Mouse (Mus musculus) neural tube, embryonic 10.5 days (tissue): ENCODE data around the gene Fancc.
A peak's percentile ranks its signal among the peaks of the same experiment; 100 is the strongest.

Experiments used
- DNase-seq: peaks from one replicate; pipeline ENCODE4 v3.0.0-alpha.2; 2017; ENCODE audit warnings: low spot score; ENCODE audit errors: extremely low spot score

Gene Fancc

DNA sequence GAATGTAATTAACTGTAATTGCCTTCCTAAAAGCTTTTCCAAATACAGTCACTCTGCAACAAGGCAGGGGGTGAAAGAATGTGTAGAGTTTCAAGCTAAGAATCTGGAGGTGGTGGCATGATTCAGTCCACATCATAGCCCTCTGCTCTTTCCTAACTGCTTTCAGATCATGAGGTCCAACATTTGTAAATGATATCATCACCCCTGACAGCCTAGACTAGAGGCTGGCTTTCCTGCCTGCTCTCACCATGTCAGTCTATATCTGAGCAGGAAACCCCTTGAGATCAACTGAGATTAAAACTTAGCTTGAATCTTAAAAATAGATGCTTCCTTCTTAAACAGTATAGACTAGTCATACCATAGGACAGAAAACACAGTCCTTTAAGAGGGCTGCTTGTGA lies 75.9 kb downstream of the Fancc start:
- DNase-seq, result no peak

DNA sequence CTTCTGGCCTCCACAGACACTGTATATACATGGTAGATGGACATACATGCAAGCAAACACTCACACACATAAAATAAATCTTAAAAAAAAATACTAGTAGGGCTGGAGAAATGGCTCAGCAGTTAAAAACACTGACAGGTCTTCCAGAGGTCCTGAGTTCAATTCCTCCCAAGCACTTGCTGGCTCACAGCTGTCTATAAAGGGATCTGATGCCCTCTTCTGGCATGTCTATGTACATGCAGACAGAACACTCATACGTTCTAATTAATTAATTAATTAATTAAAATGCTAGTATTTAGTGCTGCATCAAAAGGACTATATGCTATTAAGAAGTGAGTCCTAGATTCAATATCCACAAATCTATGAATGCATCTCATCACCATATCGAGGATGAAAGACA lies 78.9 kb downstream of the Fancc start:
- DNase-seq, result no peak

DNA sequence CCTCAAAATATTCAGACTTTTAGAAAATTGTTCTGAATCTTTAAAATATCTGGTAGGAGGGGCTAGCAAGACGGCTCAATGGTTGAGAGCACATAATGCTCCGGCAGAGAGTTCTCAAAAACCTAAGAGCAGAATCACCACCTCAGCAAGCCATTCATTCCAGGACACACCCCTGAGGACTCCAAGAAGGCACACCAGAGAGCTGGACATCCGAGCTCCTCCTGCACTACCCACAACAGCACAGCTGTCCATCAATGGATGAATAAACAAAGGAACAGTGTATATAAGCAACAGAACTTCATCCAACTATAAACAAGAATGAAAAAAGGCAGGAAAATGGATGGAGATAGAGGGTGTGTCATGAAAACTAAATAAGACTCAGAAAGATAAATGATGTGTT lies 80.3 kb downstream of the Fancc start:
- no peak for DNase-seq

DNA sequence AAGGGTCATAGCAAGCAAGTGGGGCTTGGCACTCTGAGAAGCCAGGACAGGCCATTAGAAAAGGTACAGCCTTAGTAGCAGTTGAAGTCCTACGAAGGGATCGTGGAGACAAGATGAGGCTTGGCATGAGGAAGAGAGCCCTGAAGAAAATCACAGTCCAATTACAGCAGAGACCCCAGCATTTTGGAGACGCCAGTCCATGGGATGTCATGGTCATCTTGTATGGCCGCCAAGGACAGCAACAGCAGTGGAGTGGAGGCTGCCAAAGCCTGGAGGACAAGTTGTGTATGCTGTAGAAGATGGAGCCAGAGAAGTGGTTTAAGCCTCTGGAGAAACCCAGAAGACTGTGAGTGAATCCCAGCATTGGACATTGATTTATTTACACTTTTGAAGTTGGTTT lies 84.4 kb downstream of the Fancc start:
- DNase-seq, result no peak

DNA sequence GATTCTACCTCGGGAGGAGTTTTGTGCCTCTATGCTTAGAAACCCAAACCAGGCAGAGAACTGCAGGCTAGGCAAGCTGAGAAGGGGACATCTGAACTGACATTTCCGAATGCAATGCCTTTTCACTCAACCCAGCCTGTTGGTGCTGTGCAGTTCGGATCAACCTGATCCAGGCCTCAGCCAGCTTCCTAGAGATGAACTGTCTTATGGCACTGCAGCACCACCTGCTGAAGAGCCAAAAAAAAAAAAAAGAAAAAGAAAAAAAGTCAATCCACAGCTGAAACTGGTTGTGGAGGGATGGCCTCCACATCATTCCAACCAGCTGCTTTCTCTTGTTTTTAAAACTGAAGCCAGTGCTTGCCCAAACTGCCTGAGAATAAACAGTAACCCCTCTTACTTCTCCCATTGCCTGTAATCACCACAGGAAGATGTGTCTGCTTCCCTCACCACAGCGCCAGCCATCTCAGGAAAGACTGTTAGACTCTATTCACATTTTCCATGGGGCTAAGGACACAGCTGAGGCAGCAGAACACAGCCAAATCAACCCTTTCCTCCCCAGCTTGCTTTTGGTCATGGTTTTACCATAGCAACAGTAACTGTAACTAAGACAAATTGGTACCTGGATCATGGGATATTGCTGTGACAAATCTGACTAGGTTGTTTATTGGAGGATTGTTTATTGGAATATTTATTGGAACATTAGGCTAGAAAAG lies 85.6 kb downstream of the Fancc start:
- DNase-seq, result no peak

DNA sequence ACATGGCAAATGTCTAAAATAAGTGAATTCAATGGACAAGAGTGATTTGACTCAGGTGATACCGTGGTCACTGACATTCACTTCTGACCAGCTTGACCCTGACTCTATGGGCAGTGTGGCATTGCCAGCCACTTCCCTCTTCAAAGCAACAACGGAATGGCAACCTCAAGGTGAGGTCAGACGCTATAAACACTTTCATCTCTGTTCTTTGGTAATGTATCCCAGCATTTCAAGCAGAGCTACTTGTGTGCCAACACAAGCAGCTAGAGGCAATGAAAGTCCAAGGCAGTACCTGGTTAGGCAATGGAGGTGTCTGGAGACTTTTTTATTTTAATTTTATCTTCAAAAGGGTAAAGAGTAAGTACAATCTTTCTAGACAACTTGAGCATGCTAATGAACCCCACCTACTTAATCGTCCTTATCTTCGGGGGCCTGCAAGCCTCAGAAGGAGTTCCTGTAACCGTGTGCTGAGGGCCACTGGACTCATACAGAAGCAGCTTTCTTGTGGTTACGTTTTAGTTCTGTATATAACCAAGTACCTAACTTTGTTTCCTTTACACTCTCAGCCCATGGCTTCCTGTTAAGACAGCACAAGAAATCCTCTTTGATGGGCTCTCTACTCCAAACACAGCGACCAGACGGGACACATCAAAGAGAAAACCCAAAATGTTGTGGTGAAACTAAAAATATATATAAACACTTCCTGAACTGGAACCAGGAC lies 86.3 kb downstream of the Fancc start:
- DNase-seq, result no peak

DNA sequence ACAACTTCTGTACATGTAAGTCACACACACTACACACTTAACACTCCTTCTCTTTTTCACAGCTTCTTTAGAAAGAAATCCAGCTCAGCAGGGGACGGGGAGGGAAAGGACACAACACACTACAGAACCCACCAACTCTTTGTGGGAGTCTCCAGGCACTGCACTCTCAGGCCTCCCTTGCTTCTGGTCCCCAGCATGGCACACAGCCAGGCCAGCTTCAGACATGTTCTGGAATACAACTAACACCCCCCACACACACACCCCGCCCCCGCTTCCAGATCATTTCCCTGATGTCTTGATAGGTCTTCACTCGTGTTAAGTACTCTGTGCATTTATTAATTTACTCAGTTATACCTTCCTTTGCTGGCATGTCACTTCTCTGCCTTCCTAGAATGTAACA lies 91.9 kb downstream of the Fancc start:
- no peak for DNase-seq

DNA sequence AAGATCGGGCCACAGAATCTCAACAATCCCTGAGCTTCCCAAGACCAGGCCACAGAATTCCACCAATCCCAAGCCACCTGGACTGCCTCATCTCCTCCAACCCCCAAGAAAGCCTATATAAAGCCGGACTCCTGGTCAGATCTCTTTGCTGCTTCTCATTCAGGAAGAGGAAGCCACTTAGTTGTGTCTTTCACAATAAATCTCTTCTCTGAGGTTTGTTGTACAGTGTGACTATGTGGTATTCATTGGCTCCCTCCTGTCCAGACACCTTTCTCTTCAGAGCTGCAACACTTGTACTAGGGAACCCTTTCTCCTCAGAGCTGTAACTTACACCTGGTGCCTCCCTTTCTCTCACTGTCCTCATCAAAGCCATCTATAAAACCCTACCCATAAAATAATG lies 92.4 kb downstream of the Fancc start:
- DNase-seq, result no peak

DNA sequence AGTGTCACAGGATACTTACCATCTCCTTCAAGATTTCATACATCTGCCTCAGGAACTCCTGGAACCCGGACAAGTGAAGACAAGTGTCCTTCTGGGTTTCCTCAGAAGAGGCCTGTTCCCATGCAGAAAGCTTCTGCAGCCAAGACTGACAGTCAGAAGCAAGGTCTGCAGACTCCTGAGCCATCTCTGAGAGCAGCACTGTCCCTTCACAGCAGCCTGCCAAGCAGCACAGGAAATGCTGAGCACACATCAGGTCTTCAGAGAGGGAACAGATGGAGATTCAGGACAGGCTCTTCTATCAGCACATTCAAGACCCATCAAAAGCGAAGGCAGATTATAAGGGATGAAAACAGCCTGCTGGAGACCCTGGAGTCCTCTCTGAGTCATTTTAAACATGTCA lies 94.3 kb downstream of the Fancc start:
- DNase-seq, result no peak

DNA sequence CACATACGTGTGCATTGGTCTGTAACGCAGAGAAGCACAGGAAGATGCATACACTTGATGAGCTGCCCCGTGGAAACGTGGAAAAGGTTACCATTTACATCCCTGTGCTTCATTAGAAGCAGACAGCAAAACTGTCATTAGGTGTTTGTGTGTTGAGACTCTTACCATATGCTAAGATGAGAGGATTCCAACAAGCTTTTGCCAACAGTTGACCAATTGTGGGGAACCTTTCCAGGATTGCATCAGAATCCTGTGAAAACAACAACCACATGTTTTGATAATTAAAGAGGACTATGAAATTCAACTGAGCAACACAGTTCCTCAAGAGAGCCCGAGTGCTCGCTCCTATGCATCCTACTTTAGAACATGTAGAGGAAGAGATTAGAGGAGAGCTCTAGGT lies 97.0 kb downstream of the Fancc start:
- DNase-seq, result no peak

DNA sequence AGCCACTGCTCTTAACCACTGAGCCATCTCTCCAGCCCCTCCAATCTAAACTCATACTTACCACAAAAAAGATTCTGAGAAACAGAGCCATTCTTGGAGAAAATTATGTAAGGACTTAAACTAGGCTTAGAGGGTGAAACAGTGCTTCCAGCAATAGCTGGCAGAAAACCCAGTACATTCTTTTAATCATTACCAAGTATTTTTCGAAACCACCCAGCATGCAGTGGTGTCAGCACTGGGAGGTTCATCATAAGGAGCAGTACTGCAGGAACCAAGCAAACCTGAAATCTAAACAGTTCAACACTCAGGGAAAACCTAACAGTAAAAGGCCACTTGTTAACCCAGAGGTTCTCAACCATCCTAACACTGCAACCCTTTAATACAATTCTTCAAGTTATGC lies 99.7 kb downstream of the Fancc start:
- DNase-seq, result no peak

DNA sequence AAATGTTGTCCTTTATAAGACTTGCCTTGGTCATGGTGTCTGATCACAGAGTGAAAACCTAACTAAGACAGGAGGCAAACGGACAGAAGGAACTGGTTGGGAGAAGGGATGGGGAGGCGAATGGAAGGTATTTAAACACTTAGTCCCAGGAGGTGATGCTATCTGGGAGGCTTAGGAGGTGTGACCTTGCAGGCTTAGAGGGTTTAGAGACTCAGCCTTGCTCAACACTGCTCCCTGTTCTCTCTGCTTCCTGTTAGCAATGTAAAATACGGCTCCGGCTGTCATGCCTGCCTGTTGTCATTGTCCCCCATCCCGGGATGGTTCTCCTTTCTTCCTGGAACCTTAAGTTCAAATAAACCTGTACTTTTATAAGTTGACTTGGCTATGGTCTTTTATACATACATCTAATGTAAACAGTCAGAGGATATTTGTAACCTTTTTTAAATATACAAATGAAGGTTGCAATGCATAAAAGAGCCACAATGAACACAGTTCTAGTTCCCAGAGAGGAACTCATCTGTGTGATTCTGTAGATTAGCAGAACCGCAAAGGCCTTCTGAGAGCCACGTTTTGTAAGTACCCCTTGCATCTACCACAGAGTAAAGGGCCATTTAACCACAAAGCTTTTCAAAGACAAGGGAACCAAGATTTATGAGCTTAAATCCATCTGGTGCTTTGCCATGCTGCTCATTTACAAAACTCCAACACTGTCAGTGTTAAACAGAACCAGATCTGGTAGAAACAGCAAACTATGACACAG lies 102.6 kb downstream of the Fancc start:
- no peak for DNase-seq

DNA sequence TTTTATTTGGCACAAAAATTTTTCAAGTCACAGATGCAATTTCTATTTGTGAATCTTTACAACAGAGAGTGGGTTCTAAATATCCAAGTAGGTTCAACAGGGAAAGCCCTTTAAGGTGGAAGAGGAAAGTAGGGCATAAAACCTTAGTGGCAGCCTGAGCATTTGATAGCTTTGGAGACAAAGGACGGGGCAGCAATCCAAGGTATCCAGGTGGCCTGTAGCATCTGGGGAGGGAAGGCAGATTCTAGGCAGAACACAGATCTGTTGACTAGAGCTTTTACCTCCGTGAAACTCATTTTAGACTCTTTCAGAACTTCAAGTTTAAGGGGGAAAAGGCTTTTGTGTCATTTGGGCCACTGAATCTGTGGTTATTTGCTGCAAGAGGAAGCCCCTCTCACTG lies 111.8 kb downstream of the Fancc start:
- DNase-seq, result no peak

DNA sequence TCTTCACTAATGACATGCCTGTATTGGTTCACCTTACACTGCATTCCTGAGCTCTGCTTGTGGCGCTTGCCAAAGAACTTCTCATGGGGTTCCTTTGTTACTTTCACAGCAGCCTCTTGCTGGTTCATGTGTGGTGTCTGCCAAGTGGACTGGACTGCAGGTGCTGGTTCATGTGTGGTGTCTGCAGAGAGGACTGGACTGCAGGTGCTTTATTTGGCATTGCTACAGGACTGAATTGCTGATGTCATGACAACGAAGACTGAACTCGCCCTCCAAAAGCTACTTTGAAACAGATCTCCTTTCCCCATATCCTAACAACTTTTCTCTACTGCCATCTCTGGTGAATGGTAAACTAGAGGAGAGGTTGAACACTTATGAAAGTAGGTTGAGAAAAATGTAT lies 112.3 kb downstream of the Fancc start:
- no peak for DNase-seq

DNA sequence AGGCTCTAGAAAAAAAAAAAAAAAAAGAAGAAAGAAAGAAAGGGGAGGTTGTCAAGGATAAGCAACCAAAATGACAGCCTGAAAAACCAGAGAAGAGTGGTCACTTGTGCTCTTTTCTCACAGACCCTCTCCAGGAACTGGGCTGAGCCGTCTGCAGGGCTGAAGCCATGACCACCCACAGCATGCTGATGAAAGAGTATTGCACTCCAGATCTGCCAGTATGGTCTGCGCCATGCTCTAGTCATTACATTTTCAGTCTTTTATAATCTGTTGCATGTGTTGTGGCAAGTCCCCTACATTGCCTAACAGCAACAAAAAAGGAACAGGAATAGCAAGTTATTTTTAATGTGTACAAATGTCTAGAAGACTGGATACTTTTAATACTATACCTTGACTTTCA lies 114.9 kb downstream of the Fancc start:
- no peak for DNase-seq

DNA sequence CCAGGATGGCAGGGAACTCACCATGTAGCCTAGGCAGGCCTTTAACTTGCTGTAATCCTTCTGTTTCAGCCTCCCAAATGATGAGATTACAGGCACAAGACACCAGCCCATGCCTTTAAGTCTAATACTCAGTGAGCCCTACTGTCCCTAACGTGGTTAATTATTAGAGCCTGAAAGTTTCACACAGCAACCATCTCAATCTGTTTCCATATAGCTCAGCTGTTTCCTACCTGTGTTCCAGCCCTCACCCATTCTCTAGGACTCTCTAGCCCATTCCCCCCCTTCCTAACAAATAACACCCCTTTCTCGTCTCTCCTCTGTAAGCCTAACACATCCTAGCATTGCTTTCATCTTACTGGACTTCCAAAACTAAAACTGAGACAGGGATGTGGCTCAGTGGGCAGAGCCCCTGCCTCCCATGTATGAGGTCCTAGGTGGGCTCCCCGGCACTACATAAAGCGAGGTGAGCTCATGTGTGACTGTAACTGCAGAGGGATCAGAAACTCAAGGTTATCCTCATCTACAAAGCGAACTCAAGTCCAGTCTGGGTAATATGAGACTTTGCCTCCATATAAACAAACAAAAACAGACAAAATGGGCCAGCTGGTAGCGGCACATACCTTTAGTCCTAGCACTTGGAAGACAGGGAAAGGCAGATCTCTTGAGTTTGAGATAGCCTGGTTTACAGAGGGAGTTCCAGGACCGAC lies 123.5 kb downstream of the Fancc start:
- no peak for DNase-seq

DNA sequence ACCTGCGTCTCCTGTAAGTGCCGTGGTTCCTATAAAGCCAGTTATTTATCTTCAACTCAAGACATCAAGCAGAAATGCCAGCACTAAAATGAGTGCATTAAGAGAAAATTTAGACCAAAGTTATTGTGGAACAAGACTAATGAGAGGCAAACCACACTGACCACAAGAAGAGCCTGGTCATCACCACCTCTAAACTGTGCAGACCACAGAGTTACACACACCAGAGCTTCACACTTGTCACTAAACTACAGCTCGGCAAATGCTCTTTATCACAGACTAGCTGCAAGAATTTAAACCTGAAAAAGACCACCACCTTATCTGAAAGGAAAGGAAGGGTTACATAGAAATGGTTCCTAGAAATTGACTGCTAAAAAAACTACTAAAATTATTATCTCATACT lies 135.3 kb downstream of the Fancc start:
- no peak for DNase-seq

DNA sequence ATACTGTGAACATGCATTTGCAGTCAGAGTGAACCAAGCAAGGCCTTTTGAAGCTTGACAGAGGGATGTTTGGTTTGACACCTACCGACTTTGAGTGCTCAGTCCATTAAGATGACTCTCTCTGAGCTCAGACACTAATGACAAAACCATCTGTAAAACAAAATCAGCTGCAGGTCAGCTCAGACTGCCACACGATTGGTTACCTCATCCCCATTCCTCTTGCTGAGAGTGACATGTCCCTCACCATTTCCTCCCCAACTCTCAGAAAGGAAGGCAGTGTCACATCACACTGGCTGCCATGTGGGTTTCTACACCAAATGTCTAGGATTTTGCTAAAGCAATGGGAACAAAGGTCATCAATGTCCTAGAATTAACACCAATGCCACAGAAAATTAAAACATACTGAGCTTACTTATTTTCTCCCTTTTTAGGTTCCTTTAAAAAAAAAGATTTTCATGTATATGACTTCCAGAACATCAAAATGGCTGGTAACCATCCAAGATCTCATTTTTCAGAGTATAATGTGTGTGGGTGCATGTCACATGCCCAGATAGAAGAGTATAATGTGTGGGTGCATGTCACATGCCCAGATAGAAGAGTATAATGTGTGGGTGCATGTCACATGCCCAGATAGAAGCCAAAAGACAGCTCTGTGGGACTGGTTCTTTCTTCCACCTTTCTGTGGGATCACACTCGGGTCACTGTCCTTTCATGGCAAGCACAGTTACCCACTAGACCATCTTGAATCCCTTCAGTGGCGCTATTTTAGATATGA lies 136.8 kb downstream of the Fancc start:
- no peak for DNase-seq

DNA sequence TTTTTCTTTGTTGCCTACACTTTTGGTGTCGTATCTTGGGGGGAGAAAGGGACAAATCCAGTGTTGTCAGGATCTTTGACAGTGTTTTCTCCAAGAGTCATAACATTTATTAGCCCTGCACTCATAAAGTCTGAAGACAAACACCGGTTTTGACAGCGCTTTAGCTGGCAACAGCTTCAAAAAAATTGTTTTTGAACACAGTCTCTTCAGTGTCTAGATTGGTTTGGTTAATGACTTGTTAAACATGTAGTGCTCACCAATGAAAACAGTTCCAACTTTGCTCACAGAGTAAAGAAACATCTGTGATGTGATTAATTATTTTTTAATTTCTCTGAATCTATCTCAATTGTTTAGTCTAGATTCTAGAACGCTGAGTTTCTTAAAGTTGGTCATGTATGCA lies 137.7 kb downstream of the Fancc start:
- no peak for DNase-seq

DNA sequence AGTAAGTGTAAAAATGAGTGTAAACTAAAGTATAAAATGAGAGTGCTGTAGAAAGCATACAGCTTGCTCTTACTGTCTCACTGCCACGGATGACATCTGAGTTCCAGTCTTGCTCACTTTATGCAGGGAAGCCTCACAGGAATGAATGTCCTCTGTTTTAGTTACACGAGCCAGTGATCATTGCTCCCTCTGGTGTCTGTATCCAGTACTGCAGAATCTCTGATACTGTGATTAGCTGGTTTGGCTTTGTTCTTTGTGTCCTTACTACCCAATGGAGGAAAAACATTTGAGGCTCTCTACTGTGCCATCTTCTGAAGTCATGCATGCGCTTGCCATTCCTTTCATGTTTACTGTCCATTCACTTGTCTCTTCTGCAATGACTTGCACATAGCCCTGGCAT lies 140.5 kb downstream of the Fancc start:
- DNase-seq, result peak; percentile 54

DNA sequence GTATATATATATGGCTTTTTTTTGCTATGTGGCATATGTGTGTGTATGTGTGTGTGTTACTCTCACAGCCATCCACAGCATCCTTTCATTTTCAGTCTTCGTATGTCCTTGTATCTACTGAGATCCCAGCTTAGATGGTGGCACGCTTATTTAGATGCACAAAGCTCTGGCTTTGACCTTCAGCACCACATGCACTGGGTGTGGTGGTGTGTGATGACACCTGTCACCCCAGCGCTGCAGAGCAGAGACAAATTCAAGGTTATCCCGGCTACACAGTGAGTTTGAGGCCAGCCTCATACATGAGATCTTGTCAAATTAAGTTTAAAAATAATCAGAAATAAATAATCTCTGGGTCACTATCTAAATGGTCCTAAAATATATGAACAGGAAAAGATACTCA lies 141.0 kb downstream of the Fancc start:
- DNase-seq, result no peak
